Comparison of ENCODE assay signal across 8 mouse cellular contexts in genomic region chr10:53398540-53398902, GRCm38 (mm10). TPM values are rescaled to one million over a fixed set of nuclear protein-coding genes. Genes with fewer than 3 reads are reported as not detected.
DNase-seq lines count a peak whose midpoint lies in the region; ATAC-seq lines count a peak whose summit lies in the region.

No protein-coding gene starts in this region.

- WGBS in kidney, embryonic 15.5 days: 3% methylated on average over 9 of the region's 9 CpGs

- H3K9me3 ChIP-seq in kidney, embryonic 15.5 days (replicated peaks): no peaks in the 10 kb centered on the region

- ATAC-seq in kidney, embryonic 15.5 days (replicated peaks; ENCODE audit: low FRiP score): peak; percentile 77

- H3K4me1 ChIP-seq in kidney, embryonic 15.5 days: 0 out of 2 replicates have a peak, but pooled peaks cover 4% of the 10 kb centered on the region

- H3K4me3 ChIP-seq in kidney, embryonic 15.5 days (replicated peaks): peak overlapping the region; percentile 27

- H3K4me2 ChIP-seq in kidney, embryonic 15.5 days: peak overlapping the region; percentile 51

- no peak overlapping the region for H3K9ac ChIP-seq in kidney, embryonic 15.5 days

- H3K27ac ChIP-seq in kidney, embryonic 15.5 days: peak overlapping the region; percentile 70

- no peaks in the 10 kb centered on the region for H3K27me3 ChIP-seq in kidney, embryonic 15.5 days

- H3K36me3 ChIP-seq in kidney, embryonic 15.5 days: no peaks in the 10 kb centered on the region

- DNase-seq in adrenal gland, postnatal 14 days: peak; percentile 36
- DNase-seq in adrenal gland, adult 18-20 months (ENCODE audit: low spot score in 2 of 2): no peak
- peak; percentile 62 for DNase-seq in embryo, embryonic 10 days (ENCODE audit: low spot score)
- DNase-seq in heart, adult 18-20 months: peak; percentile 65 to 81
- peak; percentile 37 for DNase-seq in lung, postnatal 25 days (ENCODE audit: low spot score)
- DNase-seq in retina, postnatal 1 day: peak; percentile 31
- DNase-seq in urinary bladder, postnatal 25 days (ENCODE audit: low spot score): no peak

RNA-seq across cellular contexts. Expression of gene Cep85l, which starts 18.8 kb away (rescaled TPM):
- total RNA-seq in adrenal gland, postnatal 14 days (2021): 17.3 and 18.0 TPM in 2 replicates
- 1 to 10 TPM; 8.2 to 8.6 TPM for total RNA-seq in adrenal gland, adult 18-20 months (2021)
- 10 to 100 TPM; 13.5 TPM for total RNA-seq in heart, adult 18-20 months (2021)
- polyA plus RNA-seq in kidney, embryonic 15.5 days (2015; fragmentation: Nextera tagmentation; extraction: Ambion mirVana): 3.4 and 3.9 TPM in 2 replicates

Comparison
In these comparisons a context has a peak if more than half of its experiments do, and no peak if none do; other contexts are left out.
1. DNase-seq: peak in adrenal gland, postnatal 14 days (single experiment), embryo, embryonic 10 days (single experiment), heart, adult 18-20 months (2 of 2), lung, postnatal 25 days (single experiment) and retina, postnatal 1 day (single experiment); none in adrenal gland, adult 18-20 months (0 of 2) and urinary bladder, postnatal 25 days (single experiment).